In the genomic region with DNA sequence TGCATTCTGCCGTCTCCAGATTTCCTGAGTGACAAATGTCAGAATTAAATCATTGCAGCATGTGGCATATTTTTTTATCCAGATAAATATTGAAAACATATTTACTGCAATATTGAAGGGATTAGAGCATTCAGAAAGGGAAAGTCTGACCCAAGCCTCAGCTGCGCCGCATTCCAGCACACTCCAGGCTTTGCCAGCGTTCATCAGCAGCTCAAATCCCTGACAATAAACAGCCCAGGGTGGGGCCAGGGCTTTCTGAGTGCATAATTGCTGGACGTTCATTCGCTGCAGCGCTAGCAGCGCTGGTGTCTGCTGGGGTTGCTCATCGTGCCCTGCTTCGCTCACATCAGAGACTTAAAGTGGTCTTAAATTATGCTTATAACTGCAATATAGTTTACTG, we compare ENCODE assay signal across 11 mouse cellular contexts.
DNase-seq lines count a peak whose midpoint lies in the region; ATAC-seq and TF ChIP-seq lines count a peak whose summit lies in the region.
"Had no signal": no experiment of that assay in that cellular context is flagged by ENCODE, and none has a peak within 500 bp of the region (broad histone marks: within the 10 kb centered on the region; RNA-seq: fewer than 3 reads in every experiment).

No protein-coding gene starts in this region.

- no peaks in the 10 kb centered on the region; the same call in 1 of the 2 replicates for H3K4me1 ChIP-seq in intestine, embryonic 14.5 days (replicated peaks; ENCODE audit: control insufficient read depth, insufficient read depth, low read length)
- no peaks in the 10 kb centered on the region for H3K4me1 ChIP-seq in intestine, postnatal 0 days (replicated peaks; ENCODE audit: control insufficient read depth, insufficient read depth, low read length)
- no peaks in the 10 kb centered on the region for H3K4me1 ChIP-seq in embryonic facial prominence, embryonic 14.5 days (ENCODE audit: control insufficient read depth, insufficient read depth, low read length)

- 41% methylated on average over 10 of the region's 10 CpGs for WGBS in intestine, embryonic 14.5 days
- WGBS in intestine, postnatal 0 days: 51% methylated on average over 10 of the region's 10 CpGs
- WGBS in embryonic facial prominence, embryonic 14.5 days: 40% methylated on average over 10 of the region's 10 CpGs

- no peak for DNase-seq in intestine, embryonic 14.5 days (ENCODE audit: low spot score)
- peak; percentile 86 for DNase-seq in embryonic facial prominence, embryonic 14.5 days (ENCODE audit: low spot score)
- DNase-seq in gastrocnemius, adult 8-10 months (ENCODE audit: low spot score in 2 of 2): peak; percentile 4 to 12
- DNase-seq in lung, postnatal 4 days: peak; percentile 15 to 55
- no peak for DNase-seq in ovary, postnatal 10 days (ENCODE audit: low spot score)
- DNase-seq in natural killer cell, adult 2 months (ENCODE audit: low spot score in 2 of 2): no peak
- no peak for DNase-seq in c-Kit-positive CD71-positive TER-119-positive erythroid progenitor cells, embryonic 14.5 days (ENCODE audit: low spot score)
- DNase-seq: right cerebral cortex, adult 18-20 months; thymus, postnatal 4 days had no signal

- peak overlapping the region; percentile 33 for H3K4me2 ChIP-seq in intestine, embryonic 14.5 days (ENCODE audit: low read length)
- H3K4me2 ChIP-seq in intestine, postnatal 0 days (replicated peaks; ENCODE audit: low read depth): no peak overlapping the region
- H3K4me2 ChIP-seq in embryonic facial prominence, embryonic 14.5 days (ENCODE audit: low read depth, low read length): peak overlapping the region; percentile 27; the same call in 1 of the 2 replicates

- no peak for TF ChIP-seq CTCF in intestine, postnatal 0 days (IDR thresholded peaks at IDR 0.05; ENCODE audit: low read depth)

- no peak overlapping the region for H3K9ac ChIP-seq in intestine, embryonic 14.5 days (ENCODE audit: low read length)
- H3K9ac ChIP-seq in intestine, postnatal 0 days (ENCODE audit: low read depth, low read length): no peak overlapping the region
- no peak overlapping the region for H3K9ac ChIP-seq in embryonic facial prominence, embryonic 14.5 days (ENCODE audit: low read depth, low read length)

- no peak overlapping the region for H3K27ac ChIP-seq in intestine, embryonic 14.5 days (ENCODE audit: low read depth)
- H3K27ac ChIP-seq in intestine, postnatal 0 days (ENCODE audit: low read depth, low read length): no peak overlapping the region
- no peak overlapping the region for H3K27ac ChIP-seq in embryonic facial prominence, embryonic 14.5 days (replicated peaks; ENCODE audit: low read depth, low read length)
- H3K27ac ChIP-seq: macrophage had no signal

- no peaks in the 10 kb centered on the region for H3K9me3 ChIP-seq in intestine, embryonic 14.5 days (ENCODE audit: control insufficient read depth, low read length)
- H3K9me3 ChIP-seq in intestine, postnatal 0 days (ENCODE audit: control insufficient read depth): no peaks in the 10 kb centered on the region
- H3K9me3 ChIP-seq in embryonic facial prominence, embryonic 14.5 days (ENCODE audit: control insufficient read depth, low read length): peaks cover 5% of the 10 kb centered on the region; the same call in 1 of the 2 replicates

- H3K4me3 ChIP-seq in intestine, embryonic 14.5 days (ENCODE audit: low read depth, low read length): no peak overlapping the region
- H3K4me3 ChIP-seq in intestine, postnatal 0 days (ENCODE audit: low read depth, low read length): no peak overlapping the region
- no peak overlapping the region for H3K4me3 ChIP-seq in embryonic facial prominence, embryonic 14.5 days (ENCODE audit: low read depth, low read length)

- no peaks in the 10 kb centered on the region for H3K27me3 ChIP-seq in intestine, embryonic 14.5 days (replicated peaks; ENCODE audit: control insufficient read depth, insufficient read depth, low read length)
- H3K27me3 ChIP-seq in intestine, postnatal 0 days (replicated peaks; ENCODE audit: control insufficient read depth, insufficient read depth, low read length): no peaks in the 10 kb centered on the region
- H3K27me3 ChIP-seq in embryonic facial prominence, embryonic 14.5 days (replicated peaks; ENCODE audit: control insufficient read depth, insufficient read depth, low read length): no peaks in the 10 kb centered on the region

- no peak for ATAC-seq in intestine, embryonic 14.5 days (replicated peaks; ENCODE audit: low FRiP score, low TSS enrichment, low read depth)
- ATAC-seq in intestine, postnatal 0 days: no peak
- ATAC-seq in embryonic facial prominence, embryonic 14.5 days (ENCODE audit: low read depth): 0 out of 2 replicates have a peak, but pooled peaks have one; percentile 68

- H3K36me3 ChIP-seq in intestine, embryonic 14.5 days (ENCODE audit: control insufficient read depth, insufficient read depth, low read length): no peaks in the 10 kb centered on the region
- H3K36me3 ChIP-seq in intestine, postnatal 0 days (ENCODE audit: control insufficient read depth, insufficient read depth): no peaks in the 10 kb centered on the region
- H3K36me3 ChIP-seq in embryonic facial prominence, embryonic 14.5 days (ENCODE audit: control insufficient read depth, insufficient read depth, low read length): no peaks in the 10 kb centered on the region

Comparison
In these comparisons a context has a peak if more than half of its experiments do, and no peak if none do; other contexts are left out.
1. DNase-seq: peak in embryonic facial prominence, embryonic 14.5 days (single experiment), gastrocnemius, adult 8-10 months (2 of 2) and lung, postnatal 4 days (2 of 2); none in intestine, embryonic 14.5 days (single experiment), ovary, postnatal 10 days (single experiment), natural killer cell, adult 2 months (0 of 2) and c-Kit-positive CD71-positive TER-119-positive erythroid progenitor cells, embryonic 14.5 days (single experiment).